Comparison of ENCODE assay signal across 8 mouse cellular contexts in the genomic region with DNA sequence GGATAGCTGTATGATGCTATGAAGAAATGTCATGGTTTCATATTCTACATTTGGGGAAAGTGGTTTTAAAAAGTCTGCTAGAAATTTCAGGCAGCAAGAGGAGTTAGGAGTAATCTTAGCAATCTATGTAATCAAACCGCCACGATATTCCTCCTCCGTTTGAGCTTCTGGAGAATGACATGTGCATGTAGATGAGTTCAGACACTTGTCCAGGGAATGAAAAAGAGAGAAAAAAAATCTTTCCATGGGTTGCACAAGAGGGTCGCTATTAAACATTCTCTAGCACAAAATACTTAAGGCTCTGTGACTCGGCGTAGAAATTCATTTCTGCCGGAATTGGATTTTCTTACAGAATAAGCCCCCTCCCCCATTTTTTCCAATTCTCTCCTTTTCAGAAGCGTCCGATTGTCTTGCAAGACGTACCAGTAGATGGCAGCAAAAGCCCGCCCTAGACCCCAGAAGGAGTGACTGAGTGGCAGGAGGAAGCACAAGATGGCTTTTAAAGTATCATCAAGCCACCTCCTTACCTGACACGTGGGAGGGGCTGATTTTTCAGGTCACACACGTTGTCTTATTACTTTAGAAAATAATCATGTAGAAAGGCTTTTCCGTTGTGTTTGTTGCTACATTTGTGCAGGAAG.
A peak's percentile ranks its signal among the peaks of the same experiment; 100 is the strongest.
DNase-seq lines count a peak whose midpoint lies in the region; ATAC-seq lines count a peak whose summit lies in the region.

No protein-coding gene starts in this region.

- no peak overlapping the region for H3K4me3 ChIP-seq in heart, embryonic 11.5 days (ENCODE audit: low read depth, low read length)
- H3K4me3 ChIP-seq in forebrain, embryonic 13.5 days: no peak overlapping the region

- DNase-seq in heart, postnatal 10 days: peak; percentile 32 to 58
- peak; percentile 3 for DNase-seq in c-Kit-positive CD71-positive TER-119-positive erythroid progenitor cells, embryonic 14.5 days (ENCODE audit: low spot score)
- peak; percentile 5 to 39 for DNase-seq in kidney, adult 8-10 months
- peak; percentile 83 for DNase-seq in left cerebral cortex, postnatal 4 days
- DNase-seq in natural killer cell, adult 2 months (ENCODE audit: low spot score in 2 of 2): peak; percentile 37 to 54
- peak; percentile 67 for DNase-seq in splenic B cell, adult 2 months (ENCODE audit: low read depth, low spot score)

- no peak overlapping the region for H3K27ac ChIP-seq in heart, embryonic 11.5 days (ENCODE audit: low read depth, low read length)
- no peak overlapping the region for H3K27ac ChIP-seq in forebrain, embryonic 13.5 days

- H3K9me3 ChIP-seq in heart, embryonic 11.5 days (replicated peaks; ENCODE audit: control insufficient read depth, low read length): no peaks in the 10 kb centered on the region
- no peaks in the 10 kb centered on the region for H3K9me3 ChIP-seq in forebrain, embryonic 13.5 days (replicated peaks)

- no peak overlapping the region for H3K9ac ChIP-seq in heart, embryonic 11.5 days (ENCODE audit: low read depth, low read length)
- no peak overlapping the region for H3K9ac ChIP-seq in forebrain, embryonic 13.5 days

- no peaks in the 10 kb centered on the region for H3K27me3 ChIP-seq in heart, embryonic 11.5 days (ENCODE audit: control insufficient read depth, insufficient read depth, low read length)
- 0 out of 2 replicates have a peak, but pooled peaks cover 5% of the 10 kb centered on the region for H3K27me3 ChIP-seq in forebrain, embryonic 13.5 days
- no peaks in the 10 kb centered on the region for H3K27me3 ChIP-seq in splenic B cell, adult 2 months (ENCODE audit: control insufficient read depth, insufficient read depth, low read length, poor library complexity, severe bottlenecking)

- 25% methylated on average over 14 of the region's 14 CpGs for WGBS in heart, embryonic 11.5 days (ENCODE audit: insufficient replicate concordance)
- 18% methylated on average over 14 of the region's 14 CpGs for WGBS in forebrain, embryonic 13.5 days

- ATAC-seq in heart, embryonic 11.5 days (replicated peaks; ENCODE audit: insufficient number of reproducible peaks, low FRiP score, low TSS enrichment): no peak
- ATAC-seq in forebrain, embryonic 13.5 days: peak; percentile 81

- no peaks in the 10 kb centered on the region for H3K36me3 ChIP-seq in heart, embryonic 11.5 days (ENCODE audit: control insufficient read depth, insufficient read depth, low read length)
- no peaks in the 10 kb centered on the region for H3K36me3 ChIP-seq in forebrain, embryonic 13.5 days (ENCODE audit: poor library complexity, severe bottlenecking)
- H3K36me3 ChIP-seq in splenic B cell, adult 2 months (ENCODE audit: control insufficient read depth, insufficient read depth, low read length, poor library complexity, severe bottlenecking): no peaks in the 10 kb centered on the region

- H3K4me1 ChIP-seq in heart, embryonic 11.5 days (ENCODE audit: control insufficient read depth, insufficient read depth, low read length): no peaks in the 10 kb centered on the region
- no peaks in the 10 kb centered on the region for H3K4me1 ChIP-seq in forebrain, embryonic 13.5 days

- intact Hi-C loops in heart, postnatal 10 days (cut with DNase I): no loop called here
- intact Hi-C loops in left cerebral cortex, postnatal 4 days (cut with DNase I): loop anchor here (5.0 kb wide), 1 partner anchor 291 kb away; no protein-coding TSS in a partner anchor

- H3K4me2 ChIP-seq in heart, embryonic 11.5 days: no peak overlapping the region
- no peak overlapping the region for H3K4me2 ChIP-seq in forebrain, embryonic 13.5 days

Comparison
In these comparisons a context has a peak if more than half of its experiments do, and no peak if none do; other contexts are left out.
1. DNase-seq: peak in every context shown above with its lines; median percentile 83 in left cerebral cortex, postnatal 4 days; 67 in splenic B cell, adult 2 months; 46 in natural killer cell, adult 2 months; 45 in heart, postnatal 10 days; 22 in kidney, adult 8-10 months; 3 in c-Kit-positive CD71-positive TER-119-positive erythroid progenitor cells, embryonic 14.5 days.